Mouse (Mus musculus) MEL (cell line): ENCODE data around the gene Mef2d. TPM values are rescaled to one million over a fixed set of nuclear protein-coding genes. Genes with fewer than 3 reads are reported as not detected.

Experiments used
- DNase-seq: peaks from one replicate; pipeline ENCODE4 v3.0.0; 2011; ENCODE audit warnings: low read depth, low spot score
- H3K27ac ChIP-seq: 2 replicates; pipeline ENCODE4 v1.5.1; 2012; ENCODE audit warnings: low read depth, mild to moderate bottlenecking, control low read depth, low read length, moderate library complexity; ENCODE audit not compliant: control insufficient read depth
- H3K27me3 ChIP-seq, 2 experiments: fragments of 150-350 bp in 1 of 2; sonication (generic) in 1 of 2; 2 replicates each; pipeline ENCODE4 v1.6.1; 2012; ENCODE audit warnings: low read length in 2 of 2, mild to moderate bottlenecking in 2 of 2, improper control_type of control experiment in 1 of 2, moderate library complexity in 1 of 2; ENCODE audit not compliant: insufficient read depth in 2 of 2, control insufficient read depth in 1 of 2
- H3K36me3 ChIP-seq, 2 experiments: 2 replicates each; pipeline ENCODE4 v1.6.1; 2012 to 2014; ENCODE audit warnings: low read length in 2 of 2, improper control_type of control experiment in 1 of 2, inconsistent platforms in 1 of 2, mild to moderate bottlenecking in 1 of 2; ENCODE audit not compliant: insufficient read depth in 2 of 2, control insufficient read depth in 1 of 2
- H3K4me1 ChIP-seq, 2 experiments: fragments of 150-350 bp in 1 of 2; sonication (generic) in 1 of 2; 2 replicates each; pipeline ENCODE4 v1.6.1; 2012; ENCODE audit warnings: low read length in 2 of 2, improper control_type of control experiment in 1 of 2, mild to moderate bottlenecking in 1 of 2; ENCODE audit not compliant: insufficient read depth in 2 of 2, control insufficient read depth in 1 of 2
- H3K4me3 ChIP-seq, 2 experiments: fragments of 150-350 bp in 1 of 2; sonication (generic) in 1 of 2; 2 replicates each; pipeline ENCODE4 v1.5.1; 2012; ENCODE audit warnings: low read depth in 2 of 2, low read length in 2 of 2, mild to moderate bottlenecking in 2 of 2, moderate library complexity in 2 of 2, control low read depth in 1 of 2, improper control_type of control experiment in 1 of 2; ENCODE audit not compliant: control insufficient read depth in 1 of 2, insufficient read depth in 1 of 2
- H3K79me2 ChIP-seq: 2 replicates; pipeline ENCODE4 v1.6.1; 2012; ENCODE audit warnings: mild to moderate bottlenecking, low read length, moderate library complexity; ENCODE audit not compliant: control insufficient read depth, poor library complexity, insufficient read depth
- H3K9ac ChIP-seq: 2 replicates; pipeline ENCODE4 v1.6.1; 2012; ENCODE audit warnings: low read depth, mild to moderate bottlenecking, control low read depth, low read length, moderate library complexity; ENCODE audit not compliant: control insufficient read depth, poor library complexity, severe bottlenecking
- H3K9me3 ChIP-seq: fragments of 150-350 bp; sonication (generic); replicated peaks from 2 replicates; pipeline ENCODE4 v1.6.1; 2012; ENCODE audit warnings: mild to moderate bottlenecking, low read length, improper control_type of control experiment, moderate library complexity; ENCODE audit not compliant: insufficient read depth
- BHLHE40 ChIP-seq: IDR thresholded peaks from 2 replicates; pipeline ENCODE4 v1.6.1; 2012; ENCODE audit warnings: low read depth, mild to moderate bottlenecking, inconsistent platforms, low read length, improper control_type of control experiment, borderline replicate concordance
- CHD1 ChIP-seq: IDR thresholded peaks from 2 replicates; pipeline ENCODE4 v1.6.1; 2012; ENCODE audit warnings: low read depth, mild to moderate bottlenecking, inconsistent platforms, low read length, improper control_type of control experiment
- CHD2 ChIP-seq: IDR thresholded peaks from 2 replicates; pipeline ENCODE4 v1.6.1; 2011; ENCODE audit warnings: low read length, improper control_type of control experiment
- CTCF ChIP-seq, 3 experiments: IDR thresholded peaks in 2 of 3; conservative IDR thresholded peaks in 1 of 3; 2 replicates each; pipeline ENCODE4 v1.5.1; 2011 to 2012; ENCODE audit warnings: low read length in 3 of 3, low read depth in 2 of 3, mild to moderate bottlenecking in 2 of 3, improper control_type of control experiment in 1 of 3, inconsistent platforms in 1 of 3, mixed read lengths in 1 of 3, moderate library complexity in 1 of 3; ENCODE audit not compliant: control insufficient read depth in 1 of 3, insufficient read depth in 1 of 3, poor library complexity in 1 of 3, severe bottlenecking in 1 of 3
- E2F4 ChIP-seq: IDR thresholded peaks from 2 replicates; pipeline ENCODE4 v1.6.1; 2011; ENCODE audit warnings: low read depth, low read length, improper control_type of control experiment, borderline replicate concordance
- EP300 ChIP-seq, 2 experiments: IDR thresholded peaks; 2 replicates each; pipeline ENCODE4 v1.6.1; 2011; ENCODE audit warnings: improper control_type of control experiment in 2 of 2, low read length in 2 of 2, low read depth in 1 of 2, mild to moderate bottlenecking in 1 of 2
- ETS1 ChIP-seq: IDR thresholded peaks from 2 replicates; pipeline ENCODE4 v1.6.1; 2012; ENCODE audit warnings: low read depth, mild to moderate bottlenecking, inconsistent platforms, low read length, improper control_type of control experiment, moderate library complexity
- GABPA ChIP-seq: IDR thresholded peaks from 2 replicates; pipeline ENCODE4 v1.6.1; 2012; ENCODE audit warnings: low read depth, mild to moderate bottlenecking, inconsistent platforms, low read length, improper control_type of control experiment, moderate library complexity
- GATA1 ChIP-seq: IDR thresholded peaks from 2 replicates; pipeline ENCODE4 v1.6.1; 2011; ENCODE audit warnings: low read depth, low read length, improper control_type of control experiment
- HCFC1 ChIP-seq: IDR thresholded peaks from 2 replicates; pipeline ENCODE4 v1.6.1; 2012; ENCODE audit warnings: low read depth, mild to moderate bottlenecking, inconsistent platforms, low read length, improper control_type of control experiment, moderate library complexity
- JUND ChIP-seq: IDR thresholded peaks from 2 replicates; pipeline ENCODE4 v1.6.1; 2011; ENCODE audit warnings: low read depth, mild to moderate bottlenecking, improper control_type of control experiment, low read length
- KAT2A ChIP-seq: conservative IDR thresholded peaks from 2 replicates; pipeline ENCODE4 v1.6.1; 2012; ENCODE audit warnings: low read depth, low read length, improper control_type of control experiment, inconsistent platforms
- MAFK ChIP-seq: IDR thresholded peaks from 2 replicates; pipeline ENCODE4 v1.6.1; 2011; ENCODE audit warnings: low read depth, mild to moderate bottlenecking, low read length, improper control_type of control experiment, borderline replicate concordance
- MAX ChIP-seq: IDR thresholded peaks from 2 replicates; pipeline ENCODE4 v1.6.1; 2011; ENCODE audit warnings: low read length, improper control_type of control experiment
- MAZ ChIP-seq: IDR thresholded peaks from 2 replicates; pipeline ENCODE4 v1.6.1; 2012; ENCODE audit warnings: low read depth, mild to moderate bottlenecking, inconsistent platforms, low read length, improper control_type of control experiment
- MEF2A ChIP-seq: IDR thresholded peaks from 2 replicates; pipeline ENCODE4 v1.6.1; 2014; ENCODE audit warnings: low read depth, mild to moderate bottlenecking, inconsistent platforms, low read length, improper control_type of control experiment; ENCODE audit not compliant: poor library complexity, insufficient replicate concordance, severe bottlenecking; ENCODE audit errors: extremely low read depth
- MXI1 ChIP-seq: IDR thresholded peaks from 2 replicates; pipeline ENCODE4 v1.6.1; 2011; ENCODE audit warnings: mild to moderate bottlenecking, low read depth, low read length, improper control_type of control experiment
- MYB ChIP-seq: IDR thresholded peaks from 2 replicates; pipeline ENCODE4 v1.6.1; 2011; ENCODE audit warnings: mild to moderate bottlenecking, low read depth, low read length, improper control_type of control experiment
- MYC ChIP-seq: IDR thresholded peaks from 2 replicates; pipeline ENCODE4 v1.6.1; 2011; ENCODE audit warnings: low read depth, mild to moderate bottlenecking, low read length, improper control_type of control experiment, moderate library complexity
- NELFE ChIP-seq: IDR thresholded peaks from 2 replicates; pipeline ENCODE4 v1.6.1; 2011; ENCODE audit warnings: low read depth, low read length, improper control_type of control experiment
- NRF1 ChIP-seq: IDR thresholded peaks from 2 replicates; pipeline ENCODE4 v1.6.1; 2014; ENCODE audit warnings: low read depth, mild to moderate bottlenecking, inconsistent platforms, low read length, improper control_type of control experiment, moderate library complexity; ENCODE audit not compliant: poor library complexity, insufficient read depth, severe bottlenecking
- POLR2A ChIP-seq, 2 experiments: IDR thresholded peaks; 2 replicates each; pipeline ENCODE4 v1.6.1; 2011 to 2012; ENCODE audit warnings: low read length in 2 of 2, mild to moderate bottlenecking in 2 of 2, control low read depth in 1 of 2, improper control_type of control experiment in 1 of 2, low read depth in 1 of 2, moderate library complexity in 1 of 2; ENCODE audit not compliant: control insufficient read depth in 1 of 2, insufficient read depth in 1 of 2, poor library complexity in 1 of 2
- POLR2AphosphoS2 ChIP-seq: IDR thresholded peaks from 2 replicates; pipeline ENCODE4 v1.6.1; 2011; ENCODE audit warnings: low read length, improper control_type of control experiment
- POLR2AphosphoS5 ChIP-seq: IDR thresholded peaks from 2 replicates; pipeline ENCODE4 v1.6.1; 2012; ENCODE audit warnings: low read depth, borderline replicate concordance, mild to moderate bottlenecking, inconsistent platforms, low read length, moderate library complexity, mixed read lengths
- RAD21 ChIP-seq: IDR thresholded peaks from 2 replicates; pipeline ENCODE4 v1.6.1; 2011; ENCODE audit warnings: mild to moderate bottlenecking, low read depth, low read length, improper control_type of control experiment
- RCOR1 ChIP-seq: IDR thresholded peaks from 2 replicates; pipeline ENCODE4 v1.6.1; 2012; ENCODE audit warnings: low read depth, mild to moderate bottlenecking, inconsistent platforms, low read length, improper control_type of control experiment
- SIN3A ChIP-seq: IDR thresholded peaks from 2 replicates; pipeline ENCODE4 v1.6.1; 2012; ENCODE audit warnings: low read length, improper control_type of control experiment, inconsistent platforms
- SMC3 ChIP-seq: IDR thresholded peaks from 2 replicates; pipeline ENCODE4 v1.6.1; 2011; ENCODE audit warnings: low read depth, low read length, improper control_type of control experiment
- TAL1 ChIP-seq: IDR thresholded peaks from 2 replicates; pipeline ENCODE4 v1.6.1; 2012; ENCODE audit warnings: mild to moderate bottlenecking, inconsistent platforms, low read length, moderate library complexity, mixed read lengths
- TBP ChIP-seq: IDR thresholded peaks from 2 replicates; pipeline ENCODE4 v1.8.0; 2011; ENCODE audit warnings: low read depth, low read length, improper control_type of control experiment
- TCF12 ChIP-seq: IDR thresholded peaks from 2 replicates; pipeline ENCODE4 v1.6.1; 2014; ENCODE audit warnings: low read depth, mild to moderate bottlenecking, inconsistent platforms, low read length, improper control_type of control experiment, moderate library complexity
- UBTF ChIP-seq: IDR thresholded peaks from 2 replicates; pipeline ENCODE4 v1.6.1; 2012; ENCODE audit warnings: low read depth, mild to moderate bottlenecking, inconsistent platforms, low read length, improper control_type of control experiment, moderate library complexity, borderline replicate concordance; ENCODE audit not compliant: insufficient read depth
- USF1 ChIP-seq: IDR thresholded peaks from 2 replicates; pipeline ENCODE4 v1.6.1; 2014; ENCODE audit warnings: low read depth, mild to moderate bottlenecking, inconsistent platforms, low read length, improper control_type of control experiment, moderate library complexity
- USF2 ChIP-seq, 2 experiments: IDR thresholded peaks; 2 replicates each; pipeline ENCODE4 v1.6.1; 2011 to 2012; ENCODE audit warnings: improper control_type of control experiment in 2 of 2, low read length in 2 of 2, borderline replicate concordance in 1 of 2, inconsistent platforms in 1 of 2, low read depth in 1 of 2, mild to moderate bottlenecking in 1 of 2; ENCODE audit not compliant: insufficient read depth in 1 of 2
- ZC3H11A ChIP-seq: IDR thresholded peaks from 2 replicates; pipeline ENCODE4 v1.6.1; 2012; ENCODE audit warnings: low read depth, mild to moderate bottlenecking, inconsistent platforms, low read length, improper control_type of control experiment
- ZKSCAN1 ChIP-seq: IDR thresholded peaks from 2 replicates; pipeline ENCODE4 v1.6.1; 2012; ENCODE audit warnings: low read depth, mild to moderate bottlenecking, inconsistent platforms, low read length, improper control_type of control experiment, moderate library complexity
- ZMIZ1 ChIP-seq: IDR thresholded peaks from 2 replicates; pipeline ENCODE4 v1.6.1; 2012; ENCODE audit warnings: low read depth, mild to moderate bottlenecking, inconsistent platforms, low read length, improper control_type of control experiment, moderate library complexity
- ZNF384 ChIP-seq: IDR thresholded peaks from 2 replicates; pipeline ENCODE4 v1.6.1; 2012; ENCODE audit warnings: low read depth, mild to moderate bottlenecking, inconsistent platforms, low read length, improper control_type of control experiment
- polyA plus RNA-seq, 2 experiments: library from polyadenylated mRNA; stranded (reverse) in 1 of 2; unstranded in 1 of 2; fragments of >175 nt in 1 of 2; fragments of >200 nt in 1 of 2; gene quantifications; 2 replicates each; pipeline versions ENCODE4 v1.2.1 to v1.2.4; 2012; ENCODE audit warnings: low replicate concordance in 2 of 2, low read depth in 1 of 2; ENCODE audit not compliant: insufficient read length in 2 of 2, insufficient read depth in 1 of 2, missing spikeins in 1 of 2
- total RNA-seq: library from RNA; depleted of rRNA; stranded (reverse); fragments of 300-350 nt; gene quantifications from 2 replicates; pipeline ENCODE4 v1.2.3, GENCODE M21; 2012

Gene Mef2d
- total and polyA plus RNA-seq, 3 experiments: 16.9 to 117 (median 71.4) TPM

DNA sequence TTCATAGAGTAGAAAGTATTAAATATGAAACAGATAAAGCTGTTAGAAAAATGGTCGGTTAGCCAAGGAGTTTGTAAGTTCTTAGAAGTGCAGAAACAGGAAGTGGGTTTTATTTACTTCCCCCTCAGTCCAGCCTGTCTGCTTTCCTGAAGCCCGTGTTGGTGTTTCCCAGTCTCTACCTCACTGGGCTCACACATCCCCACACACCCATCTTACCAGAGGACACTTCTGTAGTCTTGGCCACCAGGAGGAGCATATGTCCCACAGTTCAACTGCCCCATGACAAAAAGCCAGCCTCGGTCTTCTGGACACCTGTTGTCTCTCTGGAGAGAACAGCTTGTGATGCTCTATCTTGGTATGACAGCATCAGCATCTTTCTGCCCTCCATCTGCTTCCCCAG lies 49.0 kb downstream of the Mef2d start:
- Histone ChIP-seq H3K27me3 (0 out of 4 replicates have a peak, but pooled peaks cover 0 to 2% of the 10 kb centered on the region in 2 experiments), H3K27ac (0 out of 2 replicates have a peak overlapping the region, but pooled peaks have one; percentile 7), H3K4me1 (peaks cover 0 to 3% of the 10 kb centered on the region in 2 experiments; a peak in 3 of 4 replicates), H3K9ac (peak overlapping the region; percentile 10; the same call in 1 of the 2 replicates), H3K79me2 (no peaks in the 10 kb centered on the region), H3K36me3 (peaks cover 0 to 3% of the 10 kb centered on the region in 2 experiments; a peak in 1 of 4 replicates), H3K4me3 (peak overlapping the region; percentile 5 to 25; a peak in 2 of 4 replicates), H3K9me3 (no peaks in the 10 kb centered on the region)
- DNase-seq: peak; percentile 79
- TF ChIP-seq GABPA: no peak
- TF ChIP-seq USF2 (IDR thresholded peaks at IDR 0.05; ENCODE audit: borderline replicate concordance in 1 of 2, insufficient read depth in 1 of 2, low read depth in 1 of 2, low read length in 2 of 2): no peak
- TF ChIP-seq MAZ: no peak
- TF ChIP-seq ZNF384: no peak
- TF ChIP-seq MAX: no peak
- TF ChIP-seq SMC3: peak; percentile 73
- TF ChIP-seq POLR2A (IDR thresholded peaks at IDR 0.05; ENCODE audit: control insufficient read depth in 1 of 2, insufficient read depth in 1 of 2, low read depth in 1 of 2, low read length in 2 of 2, poor library complexity in 1 of 2): no peak
- peak; percentile 29; the same call in 1 of the 2 replicates for TF ChIP-seq ZC3H11A
- no peak for TF ChIP-seq TCF12
- TF ChIP-seq POLR2AphosphoS5: no peak
- TF ChIP-seq EP300 (IDR thresholded peaks at IDR 0.05; ENCODE audit: low read depth in 1 of 2, low read length in 2 of 2): no peak
- no peak for TF ChIP-seq MAFK
- no peak for TF ChIP-seq ETS1
- TF ChIP-seq RAD21: peak; percentile 51
- no peak for TF ChIP-seq MYB
- TF ChIP-seq NRF1: no peak
- TF ChIP-seq JUND: no peak
- TF ChIP-seq ZMIZ1: no peak
- TF ChIP-seq ZKSCAN1: no peak
- no peak for TF ChIP-seq KAT2A
- TF ChIP-seq CHD1: no peak
- TF ChIP-seq UBTF: no peak
- no peak for TF ChIP-seq MXI1
- TF ChIP-seq RCOR1: no peak
- TF ChIP-seq E2F4: no peak
- TF ChIP-seq POLR2AphosphoS2: no peak
- TF ChIP-seq TAL1: no peak
- TF ChIP-seq USF1: no peak
- TF ChIP-seq TBP: 0 out of 2 replicates have a peak, but pooled peaks have one; percentile 26
- no peak for TF ChIP-seq BHLHE40
- no peak for TF ChIP-seq MEF2A
- no peak for TF ChIP-seq GATA1
- TF ChIP-seq SIN3A: peak; percentile 54
- no peak for TF ChIP-seq CHD2
- peak in 2 of 3 experiments; percentile 39 to 61; a peak in 3 of 6 replicates for TF ChIP-seq CTCF (IDR thresholded peaks at IDR 0.05 in 2 of 3, conservative IDR thresholded peaks at IDR 0.05 in 1 of 3; ENCODE audit: control insufficient read depth in 1 of 3, insufficient read depth in 1 of 3, low read depth in 2 of 3, low read length in 3 of 3, poor library complexity in 1 of 3, severe bottlenecking in 1 of 3)
- TF ChIP-seq NELFE: no peak
- no peak for TF ChIP-seq HCFC1
- no peak for TF ChIP-seq MYC
